Mouse (Mus musculus) adipocyte (in vitro differentiated cells): ENCODE measurements around the gene Ntsr1.

Experiments used
- DNase-seq: peaks from one replicate; pipeline ENCODE4 v3.0.0-alpha.2; 2016; ENCODE audit warnings: low spot score

Ntsr1 gene

DNA sequence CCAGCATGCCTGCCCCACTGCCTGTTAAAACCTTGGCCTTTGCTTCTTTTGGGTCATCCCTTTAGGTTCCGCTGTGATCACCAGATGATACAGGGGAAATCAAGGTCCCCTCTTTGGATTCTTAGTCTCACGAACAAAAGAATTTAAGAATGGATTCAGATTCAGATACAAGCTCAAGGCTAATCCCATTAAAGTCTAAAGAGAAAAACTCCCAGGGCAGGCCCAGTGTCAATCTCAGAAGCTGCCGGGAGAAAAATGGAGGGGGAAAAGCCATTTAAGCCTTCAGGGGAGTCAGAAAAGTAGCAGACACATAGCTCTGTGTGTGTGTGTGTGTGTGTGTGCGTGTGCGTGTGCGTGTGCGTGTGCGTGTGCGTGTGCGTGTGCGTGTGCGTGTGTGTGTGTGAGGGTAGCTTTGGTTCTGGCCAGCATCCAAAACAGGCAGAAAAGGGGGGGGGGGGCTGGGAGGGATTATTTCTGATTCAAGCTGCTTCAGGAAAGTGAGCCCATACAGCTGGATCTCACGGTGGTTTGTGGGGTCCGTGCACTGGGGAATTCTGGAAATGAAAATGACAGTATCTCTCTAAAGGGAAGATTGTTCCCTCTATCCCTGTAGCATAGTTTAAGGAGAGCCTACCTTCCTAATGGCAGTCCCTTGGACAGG, 8.8 kb downstream of the Ntsr1 start:
- no peak for DNase-seq

GRCm38 (mm10) chr2:180510867-180511266, 11.1 kb downstream of the Ntsr1 start:
- DNase-seq: no peak

GRCm38 (mm10) chr2:180511875-180512661, 12.3 kb downstream of the Ntsr1 start:
- DNase-seq: no peak

DNA sequence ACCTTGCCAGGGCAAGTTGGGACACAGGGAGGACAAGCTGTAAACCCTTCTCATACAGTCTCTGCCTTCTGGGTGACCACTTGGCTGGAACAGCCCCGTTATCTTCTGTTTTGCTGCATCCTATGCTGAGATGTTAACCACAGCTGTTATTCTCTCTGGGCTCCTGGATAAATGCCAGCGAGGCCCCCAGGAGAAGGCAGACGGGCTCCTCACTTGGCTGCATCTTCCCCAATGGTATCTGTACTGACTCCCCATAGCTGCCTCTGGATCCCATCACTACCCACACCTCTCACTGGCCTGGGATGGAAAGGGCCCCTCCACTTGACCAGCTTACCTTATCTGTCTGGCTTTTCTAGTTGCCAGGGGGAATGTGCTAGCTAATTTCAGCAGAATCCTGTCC, 13.2 kb downstream of the Ntsr1 start:
- no peak for DNase-seq

- no peak for DNase-seq
Observed at GRCm38 (mm10) chr2:180513835-180514234, 14.1 kb downstream of the Ntsr1 start.

- no peak for DNase-seq
Observed at GRCm38 (mm10) chr2:180521437-180522221, 21.9 kb downstream of the Ntsr1 start.

GRCm38 (mm10) chr2:180522825-180523224, 23.0 kb downstream of the Ntsr1 start:
- DNase-seq: no peak

DNA sequence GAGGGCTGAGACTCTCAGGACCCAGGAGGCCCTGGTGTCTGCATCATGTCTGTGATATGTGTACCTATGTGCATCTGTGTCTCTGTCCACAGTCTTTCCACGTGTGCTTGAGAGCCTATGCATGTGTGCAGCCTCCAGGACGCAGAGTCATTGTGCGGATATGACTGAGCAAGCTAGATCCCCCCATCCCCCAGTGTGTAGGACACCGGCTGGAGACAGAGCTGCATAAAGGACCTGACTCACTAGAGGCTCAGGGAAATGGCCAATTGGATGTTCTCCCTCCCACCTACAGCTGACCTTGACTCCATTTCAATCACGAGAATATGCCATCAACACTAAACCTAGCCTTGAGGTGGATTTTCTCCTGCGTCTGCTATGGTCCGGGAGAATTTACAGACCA, 27.7 kb downstream of the Ntsr1 start:
- DNase-seq: no peak

GRCm38 (mm10) chr2:180527883-180528282, 28.1 kb downstream of the Ntsr1 start:
- no peak for DNase-seq

GRCm38 (mm10) chr2:180530130-180530529, 30.4 kb downstream of the Ntsr1 start:
- DNase-seq: no peak

GRCm38 (mm10) chr2:180530584-180530983, 30.8 kb downstream of the Ntsr1 start:
- DNase-seq: no peak

GRCm38 (mm10) chr2:180531671-180532385, 32.1 kb downstream of the Ntsr1 start:
- DNase-seq: no peak

DNA sequence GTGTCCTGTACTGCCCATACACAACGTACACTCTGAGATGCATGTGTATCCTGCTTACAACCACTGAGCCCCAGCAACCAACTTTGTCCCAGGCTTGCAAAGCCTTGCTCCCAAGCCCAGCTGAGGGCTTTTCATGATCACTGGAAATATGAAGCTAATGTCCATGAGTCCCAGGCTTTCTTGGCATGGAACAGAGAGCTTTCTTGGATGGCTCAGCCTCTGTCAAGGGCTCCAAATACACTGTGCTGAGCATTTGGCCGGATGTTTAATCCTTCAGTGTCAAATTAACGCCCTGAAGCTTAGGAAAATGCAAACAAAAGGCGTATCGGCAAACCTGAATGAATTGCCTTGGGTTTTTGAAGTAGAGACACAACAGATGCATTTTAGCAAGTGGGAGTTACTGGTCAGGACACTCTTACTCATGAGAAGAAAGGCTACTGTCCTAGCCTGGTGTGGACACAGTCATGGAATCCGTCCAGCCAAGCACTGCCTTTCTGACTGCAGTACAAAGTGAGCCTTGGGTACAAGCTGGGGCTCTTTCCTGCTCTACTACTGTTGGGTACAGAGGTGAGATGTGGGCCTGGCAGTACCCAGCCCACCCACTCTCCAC, 32.7 kb downstream of the Ntsr1 start:
- peak; percentile 17 for DNase-seq

- no peak for DNase-seq
Observed at GRCm38 (mm10) chr2:180533237-180533636, 33.5 kb downstream of the Ntsr1 start.

- DNase-seq: no peak
Observed at GRCm38 (mm10) chr2:180543675-180544074, 43.9 kb downstream of the Ntsr1 start.

- no peak for DNase-seq
Observed at GRCm38 (mm10) chr2:180545046-180545445, 45.3 kb downstream of the Ntsr1 start.

- DNase-seq: no peak
Observed at GRCm38 (mm10) chr2:180547384-180548106, 47.8 kb downstream of the Ntsr1 start.

DNA sequence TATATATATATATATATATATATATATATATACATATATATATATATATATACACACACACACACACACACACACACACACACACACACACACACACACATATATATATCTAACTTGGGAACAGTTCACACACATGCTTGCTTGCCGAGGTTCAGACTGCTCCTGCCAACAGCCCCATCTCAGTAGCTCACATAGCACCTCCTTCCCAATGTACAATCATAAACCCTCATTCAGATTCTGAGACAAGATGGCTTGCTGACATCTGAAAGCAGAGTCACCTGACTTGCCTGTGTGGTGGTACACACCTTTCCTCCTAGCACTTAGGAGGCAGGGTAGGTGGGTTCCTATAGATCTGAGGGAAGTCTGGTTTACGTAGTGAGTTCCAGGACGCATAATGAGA, 52.6 kb downstream of the Ntsr1 start:
- DNase-seq: no peak

DNA sequence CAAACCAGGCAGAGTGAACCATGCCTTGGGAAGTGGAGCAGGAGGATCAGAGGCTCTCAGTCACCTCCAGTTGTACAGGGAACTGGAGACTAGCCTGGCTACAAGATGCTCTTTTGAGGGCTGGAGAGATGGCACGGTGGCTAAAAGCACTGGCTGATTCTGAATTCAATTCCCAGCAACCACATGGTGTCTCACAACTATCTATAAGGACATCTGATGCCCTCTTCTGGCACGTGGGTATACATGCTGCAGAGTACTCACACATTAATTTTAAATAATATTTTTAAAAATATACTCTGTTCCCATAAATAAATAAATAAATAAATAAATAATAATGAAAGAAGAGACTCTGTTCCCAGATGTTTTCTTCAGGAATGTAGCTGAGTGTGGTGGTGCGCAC, 55.4 kb downstream of the Ntsr1 start:
- DNase-seq: no peak

DNA sequence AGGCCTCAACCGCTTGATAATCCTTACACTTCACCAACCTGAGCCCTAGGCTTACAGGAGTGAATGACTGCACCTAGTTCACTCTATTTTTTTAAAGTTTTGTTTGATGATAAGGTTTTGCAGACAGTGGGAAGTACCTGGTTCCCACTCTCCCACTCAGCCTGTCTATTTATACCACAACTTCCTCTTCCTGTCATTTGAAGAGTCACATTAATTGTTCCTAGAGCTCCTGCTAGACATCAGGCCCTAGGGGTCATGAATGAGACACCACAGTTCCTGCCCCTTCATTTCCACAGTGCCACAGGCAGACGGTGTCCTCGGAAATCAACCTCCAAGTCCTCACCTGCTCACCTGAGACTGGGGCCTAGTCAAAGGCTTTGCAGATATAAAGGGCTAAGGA, 56.7 kb downstream of the Ntsr1 start:
- DNase-seq: no peak

GRCm38 (mm10) chr2:180560245-180560644, 60.5 kb downstream of the Ntsr1 start:
- DNase-seq: no peak
